Mouse (Mus musculus) myocyte (in vitro differentiated cells): Measurements from ENCODE around the gene Mad1l1.

Experiments used
- E2F4 ChIP-seq: IDR thresholded peaks from one replicate; pipeline ENCODE4 v1.6.1; 2011; ENCODE audit warnings: mild to moderate bottlenecking, control low read depth, moderate library complexity; ENCODE audit not compliant: insufficient read depth
- MAX ChIP-seq: IDR thresholded peaks from one replicate; pipeline ENCODE4 v1.6.1; 2011; ENCODE audit warnings: low read depth, mild to moderate bottlenecking, control low read depth
- MYOD1 ChIP-seq, 3 experiments: IDR thresholded peaks; one replicate each; pipeline ENCODE4 v1.6.1; 2011; ENCODE audit warnings: control low read depth in 2 of 3, low read depth in 2 of 3, mild to moderate bottlenecking in 2 of 3, moderate library complexity in 1 of 3; ENCODE audit not compliant: insufficient read length in 2 of 3, control insufficient read depth in 1 of 3
- POLR2A ChIP-seq: IDR thresholded peaks from one replicate; pipeline ENCODE4 v1.6.1; 2011; ENCODE audit warnings: low read depth, mild to moderate bottlenecking, control low read depth, moderate library complexity; ENCODE audit not compliant: insufficient read length
- POLR2AphosphoS2 ChIP-seq: IDR thresholded peaks from one replicate; pipeline ENCODE4 v1.6.1; 2011; ENCODE audit warnings: low read depth, control low read depth; ENCODE audit not compliant: insufficient read length
- TCF12 ChIP-seq: IDR thresholded peaks from one replicate; pipeline ENCODE4 v1.6.1; 2011; ENCODE audit warnings: mild to moderate bottlenecking, control low read depth; ENCODE audit not compliant: poor library complexity, insufficient read depth, severe bottlenecking
- USF1 ChIP-seq: IDR thresholded peaks from one replicate; pipeline ENCODE4 v1.6.1; 2011; ENCODE audit warnings: low read depth, mild to moderate bottlenecking, control low read depth, moderate library complexity

- no peak for TF ChIP-seq POLR2A
- TF ChIP-seq MYOD1 (IDR thresholded peaks at IDR 0.05; ENCODE audit: control insufficient read depth in 1 of 3, insufficient read length in 2 of 3, low read depth in 2 of 3) = no peak
- TF ChIP-seq E2F4 = no peak
- TF ChIP-seq USF1 = no peak
- TF ChIP-seq POLR2AphosphoS2 = no peak
- no peak for TF ChIP-seq TCF12
- no peak for TF ChIP-seq MAX
Measured at GRCm38 (mm10) chr5:140053626-140054025, 267.7 kb downstream of the Mad1l1 start.
